Mouse (Mus musculus) Muller cell, postnatal 12 days (primary cell): ENCODE results near the gene Ssb.

Experiments used
- DNase-seq: peaks from one replicate; pipeline ENCODE4 v3.0.0-alpha.2; 2015; ENCODE audit errors: inconsistent ontology term

Ssb gene

GRCm38 (mm10) chr2:69861485-69862091 is at the start of gene Ssb:
Gene Ssb, plus strand, starts transcription at chr2:69861562.
- DNase-seq, result peak; percentile 92

GRCm38 (mm10) chr2:69816575-69816974 is 44.8 kb upstream of the Ssb start:
- no peak for DNase-seq

- DNase-seq, result no peak
These were observed 42.8 kb upstream of the Ssb start for GRCm38 (mm10) chr2:69818350-69819085.

- no peak for DNase-seq
These were observed 41.2 kb upstream of the Ssb start for GRCm38 (mm10) chr2:69820201-69820600.

GRCm38 (mm10) chr2:69821711-69822110 is 39.7 kb upstream of the Ssb start, which contains the start of gene Klhl23:
Gene Klhl23, plus strand, starts transcription at chr2:69821944.
- no peak for DNase-seq

GRCm38 (mm10) chr2:69822361-69823128 is 38.8 kb upstream of the Ssb start:
- DNase-seq, result peak; percentile 66

- peak; percentile 45 for DNase-seq
These were observed 38.2 kb upstream of the Ssb start for GRCm38 (mm10) chr2:69823129-69823677.

- no peak for DNase-seq
These were observed 35.5 kb upstream of the Ssb start for GRCm38 (mm10) chr2:69825898-69826297.

- DNase-seq, result no peak
These were observed 35.0 kb upstream of the Ssb start for GRCm38 (mm10) chr2:69826380-69826779.

GRCm38 (mm10) chr2:69828031-69828430 is 33.3 kb upstream of the Ssb start:
- no peak for DNase-seq

- DNase-seq, result no peak
These were observed 31.7 kb upstream of the Ssb start for GRCm38 (mm10) chr2:69829680-69830079.

- no peak for DNase-seq
These were observed 31.2 kb upstream of the Ssb start for GRCm38 (mm10) chr2:69830116-69830515.

- no peak for DNase-seq
These were observed 24.0 kb upstream of the Ssb start for GRCm38 (mm10) chr2:69837244-69837967.

GRCm38 (mm10) chr2:69837996-69838395 is 23.4 kb upstream of the Ssb start:
- DNase-seq, result no peak

GRCm38 (mm10) chr2:69838707-69839106 is 22.7 kb upstream of the Ssb start:
- DNase-seq, result no peak

- DNase-seq, result peak; percentile 84
These were observed 21.1 kb upstream of the Ssb start for GRCm38 (mm10) chr2:69840261-69840660.

GRCm38 (mm10) chr2:69849215-69849614 is 12.1 kb upstream of the Ssb start:
- peak; percentile 13 for DNase-seq

- no peak for DNase-seq
These were observed 9.8 kb upstream of the Ssb start for GRCm38 (mm10) chr2:69851427-69852058.

GRCm38 (mm10) chr2:69856392-69856791 is 5.0 kb upstream of the Ssb start:
- no peak for DNase-seq

- DNase-seq, result no peak
These were observed 3.5 kb upstream of the Ssb start for GRCm38 (mm10) chr2:69857882-69858281.

GRCm38 (mm10) chr2:69860972-69861452 is 350 bp upstream of the Ssb start:
- no peak for DNase-seq
